Mouse (Mus musculus) frontal cortex, postnatal 10 days (tissue): ENCODE results near the gene Rbpj.

Source experiments
- DNase-seq, 2 experiments: peaks; one replicate each; pipeline ENCODE4 v3.0.0; 2022; ENCODE audit warnings: low spot score in 2 of 2, mixed read lengths in 1 of 2

The Rbpj gene

DNA sequence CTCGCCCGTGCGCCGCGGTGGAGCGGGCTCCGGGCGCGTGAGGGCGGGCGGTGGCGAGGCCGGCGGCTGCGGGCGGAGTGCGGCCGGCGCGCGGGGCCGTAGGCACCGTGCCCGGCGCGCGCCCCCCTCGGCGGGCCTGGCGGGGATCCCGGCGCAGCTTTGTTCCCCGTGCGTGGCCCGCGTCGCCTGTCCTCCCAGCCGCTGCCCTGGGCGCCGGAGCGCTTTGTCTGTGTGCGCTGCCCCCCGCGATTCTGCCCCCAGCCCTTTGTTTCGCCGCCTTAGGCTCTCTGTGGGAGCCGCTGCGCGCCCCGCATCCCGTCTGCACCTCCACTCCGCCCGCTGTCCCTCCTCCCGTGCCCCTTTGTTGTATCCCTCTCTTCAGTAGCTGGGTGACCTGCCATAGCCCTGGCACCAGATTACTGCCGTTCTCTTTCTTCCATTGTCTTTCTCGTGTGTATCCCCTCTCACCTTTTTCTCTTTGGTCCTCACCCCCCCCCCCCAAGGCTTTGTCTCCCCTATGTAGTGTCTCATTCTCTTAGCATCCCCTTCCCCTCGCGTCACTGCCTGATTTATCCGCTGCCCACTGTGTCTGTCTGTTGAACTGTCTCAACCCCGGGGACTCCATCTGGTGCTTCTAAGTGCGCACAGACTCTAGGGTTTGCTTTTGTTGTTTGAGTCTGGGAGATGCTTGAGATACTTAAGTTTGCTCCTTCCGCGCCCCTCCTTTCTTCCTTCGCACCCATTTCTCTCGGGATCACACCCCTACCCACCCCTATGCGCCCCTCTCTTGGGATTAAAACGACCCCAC lies 125.1 kb downstream of the Rbpj start:
- peak; percentile 32 to 33 for DNase-seq

DNA sequence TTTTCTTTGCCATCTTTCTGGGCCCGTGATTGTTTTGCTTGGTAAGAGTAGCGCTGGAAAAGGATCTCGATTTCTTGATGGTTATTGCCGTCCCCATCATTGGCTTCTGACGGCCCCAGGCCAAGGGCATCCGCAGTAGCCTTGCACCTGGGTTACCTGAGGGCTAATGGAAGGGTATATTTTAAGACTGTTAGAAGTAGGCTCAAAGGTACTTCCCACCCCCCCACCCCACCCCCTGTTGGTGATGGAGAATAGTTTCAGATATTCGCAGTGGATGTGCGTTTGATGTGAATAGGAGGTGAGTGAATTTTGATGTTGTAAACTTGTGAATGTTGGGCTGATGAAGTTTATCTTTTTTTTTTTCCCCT lies 125.7 kb downstream of the Rbpj start:
- no peak for DNase-seq

DNA sequence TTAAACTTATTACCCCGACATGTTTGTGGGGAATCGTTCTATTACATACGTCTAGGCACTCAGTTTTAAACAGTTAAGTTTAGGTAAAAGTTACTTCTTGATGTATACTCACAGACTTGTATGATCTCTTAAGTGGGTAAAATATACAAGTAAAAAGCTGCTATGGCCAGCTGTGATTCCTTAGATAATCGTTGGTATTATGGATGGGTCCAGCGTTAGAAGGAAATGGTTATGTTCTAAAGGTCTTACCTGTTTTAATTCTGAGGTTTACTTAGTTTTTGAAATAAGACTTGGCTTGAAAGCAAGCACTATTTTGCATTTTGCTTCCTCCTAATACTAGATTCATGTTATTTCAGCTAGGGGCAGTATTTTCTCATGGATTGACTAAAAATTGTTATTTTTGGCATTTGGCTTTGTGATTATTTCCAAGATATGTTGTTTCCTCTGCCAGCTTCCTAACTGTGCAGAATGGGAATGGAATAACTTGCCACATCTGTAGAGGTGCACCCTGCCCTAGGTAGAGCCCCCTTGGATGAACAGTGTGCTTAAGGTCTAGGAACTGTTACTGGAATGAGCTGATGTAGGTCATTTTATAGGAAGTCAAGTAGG lies 127.2 kb downstream of the Rbpj start:
- no peak for DNase-seq

DNA sequence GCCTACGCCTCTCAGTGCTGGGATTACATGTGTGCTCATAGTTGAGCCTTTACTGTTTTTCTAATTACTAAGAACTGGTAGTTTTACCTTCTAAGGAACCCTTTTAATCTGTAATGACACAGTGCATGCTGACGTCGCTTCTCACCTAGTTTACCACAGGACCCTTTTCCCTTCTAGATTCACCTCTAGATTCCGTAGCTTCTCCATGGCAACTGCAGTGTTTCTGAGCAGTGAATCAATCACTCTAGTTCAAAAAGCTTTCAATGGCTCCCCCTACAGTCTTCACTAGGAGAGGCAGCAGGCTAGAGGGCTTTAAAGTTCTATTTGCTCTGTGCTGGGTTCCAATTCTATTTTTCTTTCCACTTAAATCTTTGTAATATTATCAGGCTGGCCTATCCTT lies 128.3 kb downstream of the Rbpj start:
- DNase-seq = no peak

DNA sequence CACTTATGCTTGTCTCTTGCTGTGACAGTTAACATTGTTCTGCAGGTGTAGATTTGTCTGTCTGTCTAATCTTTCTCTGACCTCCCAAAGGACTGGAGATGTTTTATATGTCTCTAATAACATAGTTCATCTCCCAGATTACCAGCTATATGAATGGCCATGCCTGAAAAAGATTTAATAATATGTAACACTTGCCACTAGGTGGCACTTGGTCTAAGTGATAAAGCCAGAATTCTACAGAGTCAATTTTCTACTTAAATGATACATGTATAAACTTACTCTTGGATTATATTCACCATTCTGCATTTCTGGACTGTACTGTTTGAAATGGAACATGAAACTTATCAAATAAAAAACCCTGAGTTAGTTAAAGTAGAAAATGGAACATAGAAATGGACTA lies 132.6 kb downstream of the Rbpj start:
- no peak for DNase-seq

DNA sequence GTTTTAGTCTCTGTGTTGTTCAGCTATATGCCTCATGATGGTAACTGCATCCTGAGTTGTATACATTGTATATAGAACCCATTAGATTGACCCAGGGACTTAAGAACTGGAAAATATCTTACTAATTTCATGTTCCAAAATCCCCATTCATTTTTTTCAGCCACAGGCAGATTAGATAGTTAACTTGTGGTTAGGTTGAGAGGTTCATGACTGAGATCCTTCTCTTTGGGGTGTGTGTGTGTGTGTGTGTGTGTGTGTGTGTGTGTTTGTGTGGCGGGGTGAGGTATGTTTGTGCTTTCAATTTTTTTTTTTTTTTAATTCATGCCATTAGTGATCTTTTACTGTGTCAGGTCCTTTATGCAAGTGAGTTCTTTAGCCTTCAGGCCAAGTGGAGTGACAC lies 133.2 kb downstream of the Rbpj start:
- no peak for DNase-seq

DNA sequence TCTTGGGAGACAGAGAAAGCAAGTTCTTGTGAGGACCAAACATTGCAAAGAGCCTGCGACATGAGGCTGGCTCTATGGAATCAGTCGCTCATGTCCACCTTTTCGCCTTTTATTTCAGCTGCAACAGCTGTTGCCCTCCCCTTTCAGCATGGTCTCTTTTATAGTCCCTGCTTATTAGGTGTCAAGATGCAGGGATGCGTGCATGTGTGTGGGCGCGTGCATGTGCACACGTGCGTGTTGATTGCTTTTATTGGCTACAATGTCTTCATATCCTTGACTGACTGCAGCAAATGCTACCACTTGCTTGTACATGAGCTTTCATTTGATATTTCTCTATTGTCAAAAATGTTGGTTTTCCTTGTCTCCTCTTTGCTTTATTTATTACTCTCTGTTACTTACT lies 136.2 kb downstream of the Rbpj start:
- no peak for DNase-seq

DNA sequence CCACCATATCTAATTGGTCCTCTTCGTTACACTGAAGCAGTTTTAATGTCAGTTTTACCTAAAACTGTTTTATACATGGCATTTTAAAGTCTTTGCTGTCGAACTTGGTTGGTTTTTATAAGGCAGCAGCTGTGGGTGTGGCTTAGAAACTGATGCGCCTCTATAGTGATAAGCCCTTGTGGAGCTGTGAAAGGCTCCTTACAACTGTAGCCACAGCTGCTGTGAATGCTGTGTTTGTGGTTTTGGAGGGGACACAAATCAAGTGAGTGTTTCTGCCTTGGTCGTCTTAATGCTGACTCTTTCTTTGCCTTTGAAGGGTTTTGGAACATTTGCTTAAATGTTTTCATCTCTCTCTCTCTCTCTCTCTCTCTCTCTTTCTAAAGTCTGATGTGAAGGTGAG lies 139.5 kb downstream of the Rbpj start:
- DNase-seq = no peak

DNA sequence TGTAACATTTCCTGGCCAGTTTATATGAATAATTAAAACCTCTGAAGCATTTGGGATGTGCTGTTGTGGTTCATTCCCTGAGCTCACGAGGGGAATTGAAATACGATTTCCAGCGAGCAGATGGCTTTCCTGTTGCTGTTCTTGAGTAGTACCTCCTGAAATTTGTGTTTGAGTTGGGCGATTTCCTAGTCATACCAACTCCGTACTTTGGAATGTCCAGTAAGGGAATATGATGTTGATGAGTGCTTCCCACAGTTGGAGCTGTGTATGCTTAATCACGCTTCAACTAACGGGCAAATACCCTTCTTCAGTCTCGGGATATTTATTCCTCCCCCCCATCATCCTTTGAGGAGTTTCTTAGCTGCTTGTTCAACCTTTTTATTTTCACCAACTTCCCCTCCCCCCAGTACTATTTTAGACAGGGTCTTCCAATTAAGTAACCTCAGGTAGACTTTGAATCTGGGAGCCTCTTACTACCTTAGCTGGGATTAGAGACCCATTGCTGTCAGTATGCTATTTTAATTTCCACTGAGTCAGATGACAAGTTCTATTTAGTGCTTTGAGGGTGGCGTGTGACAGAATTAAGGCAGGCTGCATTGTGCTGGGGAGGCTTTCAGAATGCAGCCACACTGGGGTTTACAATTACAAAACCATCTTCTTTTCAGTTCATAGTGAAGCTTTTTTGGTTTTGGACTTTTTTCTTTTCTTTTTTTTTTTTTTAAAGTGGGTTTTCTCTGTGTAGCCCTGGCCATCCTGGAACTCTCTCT lies 141.5 kb downstream of the Rbpj start:
- DNase-seq = no peak

DNA sequence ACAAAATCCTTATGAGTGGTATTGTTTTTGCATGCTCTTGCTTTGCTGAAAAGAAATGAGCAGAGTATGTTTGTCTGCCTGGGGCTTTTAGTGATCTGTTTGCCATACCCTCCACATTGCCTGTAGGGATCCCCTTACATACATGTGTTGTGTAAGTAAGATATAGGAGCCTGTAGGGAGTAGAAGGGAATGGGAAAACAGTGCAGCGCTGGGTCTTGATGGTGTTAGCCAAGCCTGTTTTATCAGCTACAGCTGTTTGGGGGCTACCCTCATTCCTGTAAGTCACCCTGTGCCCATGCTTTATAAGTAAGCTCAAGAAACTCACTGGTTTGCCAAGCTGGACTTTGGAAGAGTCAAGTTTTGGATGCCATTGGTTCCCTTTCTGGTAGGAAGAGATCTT lies 152.9 kb downstream of the Rbpj start:
- DNase-seq = no peak

DNA sequence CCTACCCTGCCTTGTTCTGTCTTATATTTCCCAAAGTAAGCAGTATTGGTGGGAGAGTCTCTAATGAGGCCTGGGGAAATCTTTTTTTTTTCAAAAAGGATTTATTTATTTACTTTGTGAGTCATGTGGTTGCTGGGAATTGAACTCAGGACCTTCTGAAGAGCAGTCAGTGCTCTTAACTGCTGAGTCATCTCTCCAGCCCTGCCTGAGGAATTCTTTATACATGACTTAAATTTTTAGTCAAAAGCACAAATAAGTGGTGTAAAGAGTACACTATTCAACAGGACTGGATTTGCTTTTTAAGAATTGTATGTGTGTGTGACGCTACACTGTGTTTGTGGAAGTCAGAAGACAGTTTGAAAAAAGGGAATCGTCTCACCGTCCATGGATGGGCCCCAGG lies 166.1 kb downstream of the Rbpj start:
- DNase-seq = no peak

DNA sequence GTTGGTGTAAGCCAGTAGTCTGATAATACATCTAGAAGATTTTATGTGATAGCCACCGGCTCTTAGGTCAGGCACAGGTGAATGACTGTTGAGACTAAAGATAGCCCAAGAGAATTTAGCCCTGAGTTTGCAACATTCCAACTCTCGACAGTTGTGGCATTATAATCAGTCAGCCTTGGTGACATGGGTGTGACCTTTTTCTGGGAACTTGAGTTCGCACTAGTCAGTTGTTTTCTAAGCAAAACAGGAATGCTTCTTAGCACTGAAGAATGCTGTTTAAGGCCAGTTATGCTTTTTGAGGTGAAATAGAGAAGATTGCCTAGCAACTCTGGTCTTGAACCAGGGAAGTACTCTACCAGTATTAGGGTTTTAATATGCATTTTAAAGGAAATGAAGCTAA lies 170.8 kb downstream of the Rbpj start:
- no peak for DNase-seq

DNA sequence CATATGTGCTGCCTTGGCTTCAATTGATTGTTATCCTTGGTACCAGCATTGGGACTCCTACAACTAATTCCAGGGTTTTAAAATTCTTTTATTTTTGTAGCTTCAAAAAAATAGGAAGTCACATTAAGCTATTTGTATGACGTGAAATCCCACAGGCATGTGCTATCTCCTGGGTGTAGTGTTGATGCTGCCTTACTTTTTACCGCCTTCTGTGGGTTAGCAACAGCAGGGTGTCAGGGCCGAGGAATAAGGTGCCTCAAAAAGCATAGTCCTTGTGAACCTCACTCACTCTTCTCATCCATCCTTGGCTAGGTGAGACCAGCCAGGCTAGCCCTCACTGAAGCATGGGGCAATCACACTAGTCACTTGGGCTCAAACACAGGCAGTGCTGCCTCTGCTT lies 171.3 kb downstream of the Rbpj start:
- no peak for DNase-seq

DNA sequence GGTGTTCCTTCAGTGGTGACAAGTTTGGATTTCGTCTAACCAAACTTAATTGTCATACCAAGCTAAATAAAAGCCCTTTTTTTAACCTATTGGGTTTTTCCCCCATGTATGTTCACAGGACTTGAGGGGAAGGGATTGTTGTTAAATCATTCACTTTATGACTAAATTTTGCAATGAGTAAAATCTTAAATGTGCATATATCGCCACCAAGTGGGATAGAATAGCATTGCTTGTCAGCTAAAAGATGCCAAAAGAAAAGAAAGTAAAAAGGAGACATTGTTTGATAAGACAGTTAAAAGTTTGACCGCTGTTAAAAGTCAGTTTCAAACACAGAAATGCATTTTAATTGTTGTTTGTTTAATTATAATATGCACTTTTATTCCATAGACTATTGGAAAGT lies 172.7 kb downstream of the Rbpj start:
- DNase-seq = no peak

DNA sequence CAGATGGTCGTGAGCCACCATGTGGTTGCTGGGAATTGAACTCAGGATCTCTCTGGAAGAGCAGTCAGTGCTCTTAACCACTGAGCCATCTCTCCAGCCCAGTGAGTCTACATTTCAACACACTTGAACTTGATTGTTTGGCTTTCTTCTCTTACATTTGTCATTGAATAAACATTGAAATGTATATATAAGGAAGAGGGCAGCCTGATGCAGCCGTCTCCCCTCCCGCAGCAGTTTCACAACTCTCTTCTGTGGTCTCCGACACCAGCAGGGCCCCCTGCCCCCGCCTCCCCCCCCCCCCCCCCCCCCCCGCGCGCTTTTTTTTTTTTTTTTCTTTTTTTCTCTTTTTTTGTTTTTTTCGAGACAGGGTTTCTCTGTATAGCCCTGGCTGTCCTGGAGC lies 180.7 kb downstream of the Rbpj start:
- DNase-seq = no peak

DNA sequence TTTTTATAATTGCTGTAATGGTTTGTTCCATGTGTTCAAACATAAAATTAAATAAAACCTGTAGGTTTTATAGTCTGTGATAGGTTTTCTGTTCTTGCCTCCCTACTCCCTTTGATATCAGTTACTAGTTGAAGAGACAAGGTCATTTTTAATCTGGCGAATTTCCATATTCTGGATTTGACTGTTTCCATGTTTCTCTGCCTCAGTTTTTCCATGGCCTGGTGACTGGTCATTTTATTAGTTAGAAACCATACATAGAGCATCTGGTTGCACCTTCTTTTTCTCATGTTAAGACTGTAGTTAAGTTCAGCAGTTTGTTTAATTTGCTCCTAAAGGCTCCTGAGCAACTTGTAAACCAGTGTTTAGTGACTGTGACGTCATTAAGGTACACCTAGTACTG lies 181.4 kb downstream of the Rbpj start:
- DNase-seq = no peak

DNA sequence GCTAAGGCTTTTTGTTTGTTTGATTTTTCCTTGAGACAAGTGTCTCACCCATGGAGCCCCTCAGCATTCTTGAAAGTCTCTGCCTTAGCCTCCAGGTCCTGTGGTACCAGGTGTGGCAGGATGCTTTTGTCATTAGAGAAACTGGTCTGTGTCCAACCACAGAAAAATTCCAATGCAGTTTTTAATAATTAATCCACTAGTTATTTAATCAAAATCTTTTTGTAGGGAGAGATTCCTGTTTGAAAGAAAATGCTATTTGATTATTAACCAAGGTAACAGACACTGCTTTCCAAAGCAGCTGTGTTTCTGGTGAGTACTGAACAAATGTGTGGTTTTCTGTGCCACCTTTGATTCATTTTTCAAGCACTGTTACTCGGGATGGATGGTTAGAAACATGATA lies 190.6 kb downstream of the Rbpj start:
- DNase-seq = no peak

DNA sequence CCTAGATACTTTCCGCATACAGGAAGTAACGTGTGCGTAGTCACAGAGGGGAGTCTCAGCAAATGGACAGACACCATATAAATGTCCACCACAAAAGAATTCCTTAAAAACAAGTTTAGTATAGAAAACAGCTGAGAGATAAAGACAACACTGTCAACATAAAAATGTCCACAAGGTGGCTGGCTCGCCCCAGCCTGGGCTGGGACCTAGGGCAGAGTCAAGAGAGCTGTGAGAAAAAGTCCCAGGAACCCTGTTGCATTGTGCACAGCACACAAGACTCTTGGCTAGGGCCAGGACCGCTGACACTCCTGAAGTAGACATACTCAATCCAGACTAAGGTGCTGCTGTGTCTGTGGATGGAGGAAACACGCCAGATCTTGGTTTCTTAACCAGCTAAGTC lies 192.0 kb downstream of the Rbpj start:
- no peak for DNase-seq

DNA sequence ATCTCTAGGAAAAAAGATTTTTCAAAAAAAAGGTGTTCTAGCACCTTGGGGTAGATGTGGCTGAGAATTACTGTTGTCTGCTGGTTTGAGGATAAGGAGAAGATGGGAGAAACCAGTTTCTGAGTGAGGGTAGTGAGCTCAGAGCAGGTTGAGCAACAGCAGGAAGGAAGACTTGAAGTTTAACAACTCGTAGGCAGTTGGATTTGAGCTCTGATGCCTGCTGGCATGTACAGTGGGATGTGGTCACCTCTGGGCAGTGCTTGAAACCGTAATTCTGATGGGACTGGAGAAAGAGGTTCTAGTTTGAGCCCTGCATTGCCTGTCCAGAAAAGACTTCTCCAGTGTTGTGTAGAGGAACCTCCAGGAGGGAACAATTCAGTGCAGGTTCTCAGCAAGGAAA lies 195.6 kb downstream of the Rbpj start:
- DNase-seq = no peak

DNA sequence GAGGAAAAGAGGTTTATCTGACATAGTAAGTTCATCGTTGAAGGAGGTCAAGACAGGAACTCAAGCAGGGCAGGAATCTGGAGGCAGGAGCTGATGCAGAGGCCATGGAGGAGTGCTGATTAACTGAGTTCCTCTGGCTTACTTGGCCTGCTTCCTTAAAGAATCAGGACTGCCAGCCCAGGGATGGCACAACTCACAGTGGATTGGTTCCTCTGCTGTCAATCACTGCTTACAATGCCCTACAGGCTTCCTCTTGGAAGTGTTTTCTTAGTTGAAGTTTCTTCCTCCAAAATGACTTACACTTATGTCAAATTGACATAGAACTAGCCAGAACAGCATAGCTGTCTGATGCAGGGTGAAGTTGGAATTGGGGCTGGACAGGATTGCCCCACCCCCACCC lies 196.5 kb downstream of the Rbpj start:
- DNase-seq = no peak

DNA sequence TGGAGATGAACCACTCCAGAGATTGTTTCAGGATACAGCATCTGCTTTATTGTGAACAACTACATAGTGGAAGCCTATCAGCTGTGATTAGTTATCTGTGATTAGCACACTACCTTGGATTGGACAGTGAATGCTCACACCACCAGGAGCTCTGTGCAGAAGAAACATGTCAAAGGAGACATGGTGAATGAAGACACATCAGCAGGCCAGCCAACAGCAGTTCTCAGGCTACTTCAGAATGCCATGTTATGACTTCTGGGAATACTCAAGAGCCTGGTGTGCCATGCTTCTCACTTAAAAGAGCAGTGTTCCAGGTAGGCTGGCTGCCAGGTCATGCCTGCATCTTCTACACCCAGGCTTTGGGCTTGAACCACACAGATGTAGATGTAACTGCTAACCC lies 197.7 kb downstream of the Rbpj start:
- no peak for DNase-seq

DNA sequence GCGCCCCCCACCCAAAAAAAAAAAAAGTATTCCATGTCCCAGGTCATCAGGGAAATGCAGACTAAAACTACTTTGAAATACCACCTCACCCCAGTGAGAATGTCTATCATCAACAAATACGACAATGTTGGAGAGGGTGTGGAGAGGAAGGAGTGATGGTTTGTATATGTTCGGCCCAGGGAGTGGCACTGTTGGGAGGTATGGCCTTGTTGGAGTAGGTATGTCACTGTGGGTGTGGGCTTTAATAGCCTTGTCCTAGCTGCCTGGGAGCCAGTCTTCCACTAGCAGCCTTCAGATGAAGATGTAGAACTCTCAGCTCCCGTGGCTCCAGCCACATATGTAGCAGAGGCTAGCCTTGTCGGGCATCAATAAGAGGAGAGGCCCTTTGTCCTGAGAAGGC lies 202.1 kb downstream of the Rbpj start:
- no peak for DNase-seq

DNA sequence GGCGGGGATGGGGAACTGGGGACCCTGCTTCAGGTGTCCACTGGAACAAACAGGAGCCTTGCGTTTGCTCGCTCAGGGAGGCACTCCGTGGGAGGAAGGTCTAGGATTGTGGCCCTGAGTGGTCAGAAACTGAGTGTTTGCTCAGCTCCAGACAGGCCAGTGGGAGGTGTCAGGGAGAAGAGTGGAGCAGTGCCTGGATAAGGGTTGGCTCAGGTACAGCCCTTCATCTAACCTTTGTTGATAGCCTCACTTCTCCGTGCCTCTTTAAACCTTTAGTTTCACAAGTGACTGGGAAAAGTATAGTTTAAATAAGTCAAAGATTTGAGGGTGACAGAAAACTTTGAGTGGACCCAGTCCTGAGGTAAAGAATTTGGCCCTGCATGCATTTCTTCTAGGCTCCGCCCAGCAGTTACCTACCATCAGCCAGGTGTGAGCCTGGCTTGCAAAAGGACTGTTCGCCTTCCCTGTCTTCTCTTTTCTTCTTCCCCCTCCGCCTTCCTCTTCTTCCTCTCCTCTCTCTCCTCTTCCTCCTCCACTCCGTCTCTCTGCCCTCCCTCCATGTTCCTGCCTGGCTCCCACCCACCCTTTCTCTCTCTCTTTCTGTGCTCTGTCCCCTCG lies 204.5 kb downstream of the Rbpj start:
- no peak for DNase-seq
